Mouse (Mus musculus) thymus, postnatal 4 days (tissue): ENCODE data around the gene Rps24.

ENCODE experiments used
- DNase-seq: peaks from one replicate; pipeline ENCODE4 v3.0.0; 2021

Gene Rps24

GRCm38 (mm10) chr14:24512527-24513161, 25.7 kb downstream of the Rps24 start:
- no peak for DNase-seq

GRCm38 (mm10) chr14:24521597-24521996, 34.7 kb downstream of the Rps24 start:
- no peak for DNase-seq

GRCm38 (mm10) chr14:24525137-24525536, 38.2 kb downstream of the Rps24 start:
- DNase-seq = no peak

GRCm38 (mm10) chr14:24525677-24526415, 38.9 kb downstream of the Rps24 start:
- no peak for DNase-seq

GRCm38 (mm10) chr14:24526440-24526839, 39.5 kb downstream of the Rps24 start:
- DNase-seq = no peak

- no peak for DNase-seq
Observed at GRCm38 (mm10) chr14:24530228-24530627, 43.3 kb downstream of the Rps24 start.

- DNase-seq = no peak
Observed at GRCm38 (mm10) chr14:24534865-24535545, 48.1 kb downstream of the Rps24 start.

GRCm38 (mm10) chr14:24542901-24543300, 56.0 kb downstream of the Rps24 start:
- DNase-seq = no peak

- peak; percentile 40 for DNase-seq
Observed at GRCm38 (mm10) chr14:24544057-24544456, 57.1 kb downstream of the Rps24 start.
